Mouse (Mus musculus) bone marrow macrophage, adult 2 months (primary cell): Measurements from ENCODE around the gene Mindy4.

Source experiments
- CTCF ChIP-seq: IDR thresholded peaks from 2 replicates; pipeline ENCODE4 v1.5.1; 2012; ENCODE audit warnings: low read depth, mild to moderate bottlenecking, low read length, moderate library complexity
- POLR2A ChIP-seq: IDR thresholded peaks from 2 replicates; pipeline ENCODE4 v1.6.1; 2012; ENCODE audit warnings: mild to moderate bottlenecking, low read depth, low read length, borderline replicate concordance

DNA sequence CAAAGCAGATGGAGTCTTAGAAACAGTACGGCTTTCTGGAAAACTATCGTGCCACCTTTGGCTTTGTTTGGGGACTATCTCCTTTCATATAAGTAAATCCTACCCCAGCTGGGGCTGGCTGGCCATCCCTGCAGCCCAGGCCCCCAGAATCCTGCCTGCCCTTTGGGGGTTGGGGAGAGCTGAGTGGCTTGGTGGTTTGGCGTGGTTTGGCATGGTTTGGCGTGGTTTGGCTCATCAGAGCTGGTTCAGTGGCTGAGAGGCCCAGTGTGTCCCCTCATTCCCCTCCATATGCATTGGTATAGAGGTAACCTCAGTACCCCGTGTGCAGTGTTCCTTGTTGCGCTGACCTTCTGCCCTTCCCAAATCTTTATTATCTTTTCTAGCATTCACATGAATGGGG, 74.9 kb downstream of the Mindy4 start:
- TF ChIP-seq CTCF (no peak), POLR2A (no peak)
